Mouse (Mus musculus) erythroblast, embryonic 14.5 days (primary cell): Measurements from ENCODE around the gene Wdr18. TPM values are rescaled to one million over a fixed set of nuclear protein-coding genes. Genes with fewer than 3 reads are reported as not detected.
"Not testable (repeated sequence)": the region's sequence is repeated elsewhere in the genome, so short reads cannot be mapped to it uniquely, and the experiment has no call there.

Source experiments
- H3K27me3 ChIP-seq: 2 replicates; pipeline ENCODE4 v1.6.1; 2012; ENCODE audit warnings: inconsistent platforms; ENCODE audit not compliant: control insufficient read depth
- H3K36me3 ChIP-seq: 2 replicates; pipeline ENCODE4 v1.6.1; 2012; ENCODE audit warnings: mild to moderate bottlenecking, inconsistent platforms; ENCODE audit not compliant: control insufficient read depth
- H3K4me1 ChIP-seq: 2 replicates; pipeline ENCODE4 v1.6.1; 2012; ENCODE audit warnings: inconsistent platforms; ENCODE audit not compliant: control insufficient read depth
- H3K4me3 ChIP-seq: replicated peaks from 2 replicates; pipeline ENCODE3; 2012; ENCODE audit warnings: moderate library complexity, mild to moderate bottlenecking, inconsistent platforms
- H3K9me3 ChIP-seq: 2 replicates; pipeline ENCODE4 v1.6.1; 2012; ENCODE audit warnings: low read length, inconsistent platforms, mixed read lengths; ENCODE audit not compliant: control insufficient read depth
- GATA1 ChIP-seq: IDR thresholded peaks from 2 replicates; pipeline ENCODE4 v1.6.1; 2012; ENCODE audit warnings: low read length, inconsistent platforms, mixed read lengths
- TAL1 ChIP-seq: IDR thresholded peaks from 3 replicates; pipeline ENCODE4 v1.6.1; 2012; ENCODE audit warnings: low read length, inconsistent platforms, mixed read lengths
- polyA plus RNA-seq: library from polyadenylated mRNA; stranded (reverse); fragments of >175 nt; gene quantifications from 2 replicates; pipeline ENCODE4 v1.2.3, GENCODE M21; 2012

The Wdr18 gene
- polyA plus RNA-seq, 1 experiment: 4.4 TPM

GRCm38 (mm10) chr10:79958140-79958816 is 1.7 kb upstream of the Wdr18 start:
- H3K9me3 ChIP-seq: no peaks in the 10 kb centered on the region

GRCm38 (mm10) chr10:79959412-79959811 is 540 bp upstream of the Wdr18 start:
- H3K9me3 ChIP-seq, H3K27me3 ChIP-seq: not testable (repeated sequence)
- peaks cover 40% of the 10 kb centered on the region for H3K4me1 ChIP-seq

More at GRCm38 (mm10) chr10:79958140-79958816, 1.7 kb upstream of the Wdr18 start:
- peaks cover 5% of the 10 kb centered on the region; the same call in 1 of the 2 replicates for H3K27me3 ChIP-seq
- TF ChIP-seq TAL1 (no peak), GATA1 (no peak)
- peaks cover 42% of the 10 kb centered on the region for H3K4me1 ChIP-seq
- H3K4me3 ChIP-seq: peak overlapping the region; percentile 31
- peaks cover 22% of the 10 kb centered on the region for H3K36me3 ChIP-seq

GRCm38 (mm10) chr10:79960671-79961294 is 831 bp downstream of the Wdr18 start:
- no peaks in the 10 kb centered on the region for H3K9me3 ChIP-seq
- peaks cover 4% of the 10 kb centered on the region; the same call in 1 of the 2 replicates for H3K27me3 ChIP-seq
- peaks cover 45% of the 10 kb centered on the region for H3K36me3 ChIP-seq
- peaks cover 38% of the 10 kb centered on the region for H3K4me1 ChIP-seq
- no peak for TF ChIP-seq TAL1
- TF ChIP-seq GATA1: no peak
- H3K4me3 ChIP-seq: peak overlapping the region; percentile 94

More at GRCm38 (mm10) chr10:79959412-79959811, 540 bp upstream of the Wdr18 start:
- Histone ChIP-seq H3K36me3 (peaks cover 32% of the 10 kb centered on the region), H3K4me3 (peak overlapping the region; percentile 57)

- Histone ChIP-seq H3K36me3 (peaks cover 73% of the 10 kb centered on the region), H3K4me3 (no peak overlapping the region), H3K27me3 (peaks cover 8% of the 10 kb centered on the region), H3K9me3 (no peaks in the 10 kb centered on the region), H3K4me1 (peaks cover 21% of the 10 kb centered on the region)
- no peak for TF ChIP-seq TAL1
- TF ChIP-seq GATA1: no peak
Measured at GRCm38 (mm10) chr10:79964727-79965126, 4.8 kb downstream of the Wdr18 start.

GRCm38 (mm10) chr10:79965325-79965724 is 5.4 kb downstream of the Wdr18 start:
- H3K9me3 ChIP-seq: no peaks in the 10 kb centered on the region
- peaks cover 17% of the 10 kb centered on the region for H3K4me1 ChIP-seq
- TF ChIP-seq TAL1: no peak
- no peak for TF ChIP-seq GATA1
- peaks cover 73% of the 10 kb centered on the region for H3K36me3 ChIP-seq
- H3K4me3 ChIP-seq: no peak overlapping the region
- peaks cover 14% of the 10 kb centered on the region for H3K27me3 ChIP-seq

GRCm38 (mm10) chr10:79966886-79967400 is 7.0 kb downstream of the Wdr18 start:
- no peak overlapping the region for H3K4me3 ChIP-seq
- peaks cover 64% of the 10 kb centered on the region for H3K36me3 ChIP-seq
- H3K4me1 ChIP-seq: peaks cover 7% of the 10 kb centered on the region

GRCm38 (mm10) chr10:79968181-79968580 is 8.2 kb downstream of the Wdr18 start:
- TF ChIP-seq TAL1 (no peak), GATA1 (no peak)
- peaks cover 42% of the 10 kb centered on the region for H3K27me3 ChIP-seq
- no peak overlapping the region for H3K4me3 ChIP-seq
- H3K9me3 ChIP-seq: peaks cover 9% of the 10 kb centered on the region
- peaks cover 53% of the 10 kb centered on the region for H3K36me3 ChIP-seq
- peaks cover 5% of the 10 kb centered on the region for H3K4me1 ChIP-seq

More at GRCm38 (mm10) chr10:79966886-79967400, 7.0 kb downstream of the Wdr18 start:
- H3K27me3 ChIP-seq: peaks cover 30% of the 10 kb centered on the region
- no peak for TF ChIP-seq GATA1
- TF ChIP-seq TAL1: no peak
- peaks cover 3% of the 10 kb centered on the region; the same call in 1 of the 2 replicates for H3K9me3 ChIP-seq

- Histone ChIP-seq H3K27me3 (peaks cover 49% of the 10 kb centered on the region), H3K4me3 (no peak overlapping the region), H3K36me3 (peaks cover 49% of the 10 kb centered on the region), H3K4me1 (peaks cover 5% of the 10 kb centered on the region), H3K9me3 (peaks cover 19% of the 10 kb centered on the region)
- TF ChIP-seq GATA1 (no peak), TAL1 (no peak)
Measured at GRCm38 (mm10) chr10:79969124-79969568, 9.2 kb downstream of the Wdr18 start.
